In genomic region chr3:65562212-65562611, GRCm38 (mm10) we compare ENCODE assay signal across 13 mouse cellular contexts.
"Had no signal": no experiment of that assay in that cellular context is flagged by ENCODE, and none has a peak within 500 bp of the region (broad histone marks: within the 10 kb centered on the region; RNA-seq: fewer than 3 reads in every experiment).

No protein-coding gene starts in this region.

- H3K4me2 ChIP-seq: liver, embryonic 13.5 days; midbrain, embryonic 12.5 days had no signal

- H3K36me3 ChIP-seq: liver, embryonic 13.5 days; midbrain, embryonic 12.5 days had no signal

- H3K9me3 ChIP-seq: liver, embryonic 13.5 days; midbrain, embryonic 12.5 days had no signal

- H3K4me1 ChIP-seq: liver, embryonic 13.5 days had no signal

- H3K9ac ChIP-seq: liver, embryonic 13.5 days; midbrain, embryonic 12.5 days had no signal

- H3K27me3 ChIP-seq: liver, embryonic 13.5 days had no signal

- ATAC-seq: intestine, postnatal 0 days had no signal

- H3K4me3 ChIP-seq: left cerebral cortex, adult 2 months; liver, embryonic 13.5 days; midbrain, embryonic 12.5 days had no signal

- DNase-seq: kidney, adult 2 months; kidney, postnatal 25 days; layer of hippocampus, postnatal 36 days; liver, embryonic 13.5 days; right cerebral cortex, adult 18-20 months; right cerebral cortex, postnatal 25 days; thymus, postnatal 14 days; thymus, postnatal 4 days had no signal

- H3K27ac ChIP-seq: kidney, postnatal 0 days; left cerebral cortex, adult 2 months; liver, embryonic 13.5 days; macrophage; midbrain, embryonic 12.5 days had no signal
